ENCODE assay signal across 9 mouse cellular contexts in genomic region chr11:107129641-107130040, GRCm38 (mm10). TPM values are rescaled to one million over a fixed set of nuclear protein-coding genes. Genes with fewer than 3 reads are reported as not detected.
DNase-seq lines count a peak whose midpoint lies in the region; ATAC-seq and TF ChIP-seq lines count a peak whose summit lies in the region.
"Had no signal": no experiment of that assay in that cellular context is flagged by ENCODE, and none has a peak within 500 bp of the region (broad histone marks: within the 10 kb centered on the region; RNA-seq: fewer than 3 reads in every experiment).

No protein-coding gene starts in this region.

- no peaks in the 10 kb centered on the region for H3K9me3 ChIP-seq in kidney, postnatal 0 days (replicated peaks; ENCODE audit: low read length)
- no peaks in the 10 kb centered on the region for H3K9me3 ChIP-seq in embryonic facial prominence, embryonic 15.5 days (replicated peaks)
- no peaks in the 10 kb centered on the region for H3K9me3 ChIP-seq in intestine, postnatal 0 days (ENCODE audit: control insufficient read depth)
- no peaks in the 10 kb centered on the region for H3K9me3 ChIP-seq in neural tube, embryonic 12.5 days

- peak overlapping the region; percentile 99 for H3K9ac ChIP-seq in kidney, postnatal 0 days (ENCODE audit: low read depth, low read length)
- H3K9ac ChIP-seq in embryonic facial prominence, embryonic 15.5 days, result no peak overlapping the region
- no peak overlapping the region for H3K9ac ChIP-seq in intestine, postnatal 0 days (ENCODE audit: low read depth, low read length)
- peak overlapping the region; percentile 96; the same call in 1 of the 2 replicates for H3K9ac ChIP-seq in neural tube, embryonic 12.5 days

- ATAC-seq in kidney, postnatal 0 days (replicated peaks; ENCODE audit: low FRiP score, low read depth), result no peak
- ATAC-seq in embryonic facial prominence, embryonic 15.5 days (ENCODE audit: insufficient number of reproducible peaks, low FRiP score, low TSS enrichment, low read depth), result no peak
- ATAC-seq in intestine, postnatal 0 days, result no peak
- ATAC-seq in neural tube, embryonic 12.5 days (ENCODE audit: low FRiP score, low read depth), result no peak

- intact Hi-C loops in left cerebral cortex, postnatal 14 days (cut with DNase I), result no loop called here
- intact Hi-C loops in gastrocnemius, postnatal 14 days (cut with DNase I; ENCODE audit: low total_unique reads), result no loop called here

- H3K4me1 ChIP-seq in kidney, postnatal 0 days (replicated peaks; ENCODE audit: insufficient read depth, low read length), result peaks cover 5% of the 10 kb centered on the region; the same call in 1 of the 2 replicates
- peaks cover 30% of the 10 kb centered on the region for H3K4me1 ChIP-seq in embryonic facial prominence, embryonic 15.5 days
- no peaks in the 10 kb centered on the region for H3K4me1 ChIP-seq in intestine, postnatal 0 days (replicated peaks; ENCODE audit: control insufficient read depth, insufficient read depth, low read length)
- H3K4me1 ChIP-seq in neural tube, embryonic 12.5 days, result peaks cover 20% of the 10 kb centered on the region

- H3K36me3 ChIP-seq in kidney, postnatal 0 days (ENCODE audit: insufficient read depth, low read length), result no peaks in the 10 kb centered on the region
- H3K36me3 ChIP-seq in embryonic facial prominence, embryonic 15.5 days, result no peaks in the 10 kb centered on the region
- H3K36me3 ChIP-seq in intestine, postnatal 0 days (ENCODE audit: control insufficient read depth, insufficient read depth), result no peaks in the 10 kb centered on the region
- H3K36me3 ChIP-seq in neural tube, embryonic 12.5 days, result no peaks in the 10 kb centered on the region

- peak overlapping the region; percentile 96 for H3K4me2 ChIP-seq in kidney, postnatal 0 days (ENCODE audit: low read length)
- peak overlapping the region; percentile 92 for H3K4me2 ChIP-seq in embryonic facial prominence, embryonic 15.5 days (replicated peaks)
- peak overlapping the region; percentile 85 for H3K4me2 ChIP-seq in intestine, postnatal 0 days (replicated peaks; ENCODE audit: low read depth)
- peak overlapping the region; percentile 83 for H3K4me2 ChIP-seq in neural tube, embryonic 12.5 days (replicated peaks)

- peak overlapping the region; percentile 85 for H3K4me3 ChIP-seq in kidney, postnatal 0 days (replicated peaks; ENCODE audit: low read depth, low read length)
- peak overlapping the region; percentile 72 for H3K4me3 ChIP-seq in embryonic facial prominence, embryonic 15.5 days (replicated peaks)
- H3K4me3 ChIP-seq in intestine, postnatal 0 days (ENCODE audit: low read depth, low read length), result peak overlapping the region; percentile 96
- H3K4me3 ChIP-seq in neural tube, embryonic 12.5 days, result peak overlapping the region; percentile 94; the same call in 1 of the 2 replicates

- no peak for TF ChIP-seq CTCF in kidney, postnatal 0 days (IDR thresholded peaks at IDR 0.05; ENCODE audit: low read depth)
- TF ChIP-seq CTCF in intestine, postnatal 0 days (IDR thresholded peaks at IDR 0.05; ENCODE audit: low read depth), result no peak

- no peaks in the 10 kb centered on the region for H3K27me3 ChIP-seq in kidney, postnatal 0 days (ENCODE audit: insufficient read depth, low read length)
- no peaks in the 10 kb centered on the region for H3K27me3 ChIP-seq in embryonic facial prominence, embryonic 15.5 days
- no peaks in the 10 kb centered on the region for H3K27me3 ChIP-seq in intestine, postnatal 0 days (replicated peaks; ENCODE audit: control insufficient read depth, insufficient read depth, low read length)
- H3K27me3 ChIP-seq in neural tube, embryonic 12.5 days (replicated peaks), result no peaks in the 10 kb centered on the region

- DNase-seq in kidney, postnatal 0 days (ENCODE audit: low spot score), result no peak
- no peak for DNase-seq in kidney, postnatal 4 days
- no peak for DNase-seq in left cerebral cortex, postnatal 14 days (ENCODE audit: low spot score in 2 of 2)
- DNase-seq in gastrocnemius, postnatal 14 days, result no peak
- no peak for DNase-seq in kidney, postnatal 10 days
- DNase-seq: kidney, adult 9 months had no signal

- H3K27ac ChIP-seq in kidney, postnatal 0 days, result no peak overlapping the region
- H3K27ac ChIP-seq in embryonic facial prominence, embryonic 15.5 days (replicated peaks), result no peak overlapping the region
- no peak overlapping the region for H3K27ac ChIP-seq in intestine, postnatal 0 days (ENCODE audit: low read depth, low read length)
- no peak overlapping the region for H3K27ac ChIP-seq in neural tube, embryonic 12.5 days

- 2% methylated on average over 2 of the region's 2 CpGs for WGBS in kidney, postnatal 0 days
- 12% methylated on average over 2 of the region's 2 CpGs for WGBS in embryonic facial prominence, embryonic 15.5 days
- 12% methylated on average over 2 of the region's 2 CpGs for WGBS in intestine, postnatal 0 days
- WGBS in neural tube, embryonic 12.5 days, result 33% methylated on average over 2 of the region's 2 CpGs

RNA-seq across cellular contexts. Expression of gene Bptf, which starts 2.3 kb away (rescaled TPM):
- 22.9 and 24.1 TPM in 2 replicates for polyA plus RNA-seq in kidney, postnatal 0 days (2015; fragmentation: Nextera tagmentation; extraction: Ambion mirVana)
- 29.5 and 34.0 TPM in 2 replicates for polyA plus RNA-seq in embryonic facial prominence, embryonic 15.5 days (2015; fragmentation: Nextera tagmentation; extraction: Ambion mirVana)
- 14.4 and 17.8 TPM in 2 replicates for polyA plus RNA-seq in intestine, postnatal 0 days (2015; fragmentation: Nextera tagmentation; extraction: Ambion mirVana)
- 35.6 and 42.0 TPM in 2 replicates for polyA plus RNA-seq in neural tube, embryonic 12.5 days (2016; fragmentation: Nextera tagmentation; extraction: Ambion mirVana)
- 10 to 100 TPM; 57.9 to 59.8 TPM for total RNA-seq in left cerebral cortex, postnatal 14 days (2021)
- total RNA-seq in gastrocnemius, postnatal 14 days (2021), result 10 to 100 TPM; 20.5 to 22.6 TPM

RNA-seq across cellular contexts. Expression of gene Nol11, which starts 59.5 kb away (rescaled TPM):
- polyA plus RNA-seq in kidney, postnatal 0 days (2015; fragmentation: Nextera tagmentation; extraction: Ambion mirVana), result 31.5 and 37.7 TPM in 2 replicates
- 42.9 and 43.5 TPM in 2 replicates for polyA plus RNA-seq in embryonic facial prominence, embryonic 15.5 days (2015; fragmentation: Nextera tagmentation; extraction: Ambion mirVana)
- polyA plus RNA-seq in intestine, postnatal 0 days (2015; fragmentation: Nextera tagmentation; extraction: Ambion mirVana), result 14.8 TPM in 2 replicates
- polyA plus RNA-seq in neural tube, embryonic 12.5 days (2016; fragmentation: Nextera tagmentation; extraction: Ambion mirVana), result 57.2 and 60.6 TPM in 2 replicates
- total RNA-seq in left cerebral cortex, postnatal 14 days (2021), result 10 to 100 TPM; 24.8 to 25.6 TPM
- 10 to 100 TPM; 11.1 to 12.3 TPM for total RNA-seq in gastrocnemius, postnatal 14 days (2021)

Comparison
In these comparisons a context has a peak if more than half of its experiments do, and no peak if none do; other contexts are left out.
1. H3K9ac ChIP-seq: peak in kidney, postnatal 0 days (single experiment) and neural tube, embryonic 12.5 days (single experiment); none in embryonic facial prominence, embryonic 15.5 days (single experiment) and intestine, postnatal 0 days (single experiment).
2. Peak in every context shown above with its lines, with median percentiles within 50 percentile points of each other: H3K4me2 ChIP-seq and H3K4me3 ChIP-seq.